Mouse (Mus musculus): ENCODE data around the gene Gal3st2b. TPM values are rescaled to one million over a fixed set of nuclear protein-coding genes. Genes with fewer than 3 reads are reported as not detected.
"Not testable (repeated sequence)": the region's sequence is repeated elsewhere in the genome, so short reads cannot be mapped to it uniquely, and the experiment has no call there.

The Gal3st2b gene
- polyA plus RNA-seq, 1 experiment from 2014 or later: not detected

DNA sequence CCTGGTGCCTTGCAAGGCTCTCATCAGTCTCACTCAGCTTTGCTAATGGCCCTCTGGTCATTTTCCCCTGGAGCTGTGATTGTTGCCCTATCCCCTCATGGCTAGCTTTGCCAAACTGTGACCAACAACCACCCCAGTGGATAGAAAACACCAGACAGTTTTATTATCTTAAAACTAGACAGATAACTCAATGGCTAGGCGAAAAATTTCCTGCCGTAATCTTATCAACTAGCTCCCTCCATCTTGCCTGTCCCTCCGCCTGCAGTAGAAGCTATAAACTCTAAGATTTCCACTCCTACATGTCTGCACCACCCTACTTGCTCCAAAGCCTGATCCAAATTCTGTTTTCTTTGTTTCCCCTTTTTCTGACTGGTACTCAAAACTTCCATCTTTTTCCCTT, 68.1 kb downstream of the Gal3st2b start:
- no peaks in the 10 kb centered on the region for H3K36me3 ChIP-seq
- no peak overlapping the region for H3K4me3 ChIP-seq
- H3K9me3 ChIP-seq (replicated peaks): no peaks in the 10 kb centered on the region
- WGBS: 44% methylated on average over 3 of the region's 3 CpGs
- H3K4me2 ChIP-seq: no peak overlapping the region
- H3K27ac ChIP-seq: no peak overlapping the region
- no peak for ATAC-seq (replicated peaks; ENCODE audit: insufficient number of reproducible peaks, insufficient read depth, low FRiP score, low read depth)
- no peaks in the 10 kb centered on the region for H3K27me3 ChIP-seq
- H3K4me1 ChIP-seq (replicated peaks): no peaks in the 10 kb centered on the region
- H3K9ac ChIP-seq: no peak overlapping the region

DNA sequence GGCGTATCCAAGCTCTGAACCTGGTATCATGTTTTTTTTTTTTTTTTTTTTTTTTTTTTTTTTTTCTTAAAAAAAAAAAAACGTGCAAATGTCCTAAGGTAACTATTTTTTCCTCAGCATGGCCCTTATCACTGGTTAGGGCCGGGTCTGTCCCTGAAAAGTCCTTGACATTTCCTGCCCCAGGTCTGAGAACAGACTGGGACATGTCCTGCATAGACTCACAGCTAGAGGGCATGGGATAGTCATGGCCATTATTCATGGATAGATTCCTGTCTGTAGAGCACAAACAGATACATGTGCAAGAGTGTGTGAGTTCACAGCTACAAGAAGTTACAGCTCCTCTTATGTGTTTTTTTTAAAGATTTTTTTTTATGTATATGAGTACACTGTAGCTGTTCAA, 70.7 kb downstream of the Gal3st2b start:
- Histone ChIP-seq H3K9ac (no peak overlapping the region), H3K4me3 (no peak overlapping the region), H3K4me1 (replicated peaks) (no peaks in the 10 kb centered on the region), H3K36me3 (no peaks in the 10 kb centered on the region), H3K27me3 (no peaks in the 10 kb centered on the region), H3K27ac (no peak overlapping the region), H3K9me3 (replicated peaks) (no peaks in the 10 kb centered on the region), H3K4me2 (no peak overlapping the region)
- ATAC-seq (replicated peaks; ENCODE audit: insufficient number of reproducible peaks, insufficient read depth, low FRiP score, low read depth): no peak
- 42% methylated on average over 3 of the region's 3 CpGs for WGBS

DNA sequence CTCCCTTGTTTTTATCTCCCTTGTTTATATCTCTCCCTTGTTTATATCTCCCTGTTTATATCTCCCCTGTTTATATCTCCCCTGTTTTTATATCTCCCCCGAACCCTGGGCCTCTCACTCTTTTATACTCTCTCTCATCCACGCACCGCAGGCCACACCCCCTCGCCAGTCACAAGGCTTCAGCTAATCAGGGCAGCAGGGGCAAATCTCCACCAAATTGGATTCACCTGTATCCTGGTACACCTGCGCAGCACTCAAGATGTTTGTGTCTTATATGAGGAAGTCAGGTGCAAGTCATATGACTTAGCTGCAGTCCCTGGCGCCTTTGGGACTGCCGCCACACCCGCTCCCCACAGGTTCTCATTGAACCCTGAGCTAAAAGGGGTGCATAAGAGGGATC, 72.1 kb downstream of the Gal3st2b start, which contains the start of gene Gal3st2c:
TSS of gene Gal3st2c (plus strand) at position 301 of the 400 bp plus-strand sequence.
- H3K27ac ChIP-seq; ATAC-seq (replicated peaks; ENCODE audit: insufficient number of reproducible peaks, insufficient read depth, low FRiP score, low read depth); H3K4me2 ChIP-seq; H3K36me3 ChIP-seq; H3K9me3 ChIP-seq (replicated peaks); H3K4me1 ChIP-seq (replicated peaks); H3K9ac ChIP-seq; H3K27me3 ChIP-seq; H3K4me3 ChIP-seq: not testable (repeated sequence)
- WGBS: 80% methylated on average over 7 of the region's 8 CpGs

DNA sequence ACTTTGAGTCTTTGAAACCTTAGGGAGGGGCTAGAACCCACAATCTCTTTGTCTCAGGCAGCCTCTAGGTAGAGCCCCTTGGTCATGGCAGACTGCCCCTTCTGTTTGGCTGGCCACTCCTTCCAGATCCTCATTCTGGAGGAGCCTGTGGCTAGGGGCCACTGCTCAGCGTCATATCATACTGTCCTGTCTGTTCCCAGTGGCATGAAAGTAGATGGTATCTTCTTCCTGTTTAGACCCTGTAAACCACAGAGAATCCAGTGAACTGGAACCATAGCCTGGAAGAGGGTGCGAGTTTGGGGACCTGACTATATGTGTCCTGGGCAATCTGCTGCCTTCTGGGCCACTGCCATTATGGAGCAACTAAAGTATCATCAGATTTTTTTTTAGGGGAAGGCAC, 73.0 kb downstream of the Gal3st2b start:
- ATAC-seq (replicated peaks; ENCODE audit: insufficient number of reproducible peaks, insufficient read depth, low FRiP score, low read depth): not testable (repeated sequence)

DNA sequence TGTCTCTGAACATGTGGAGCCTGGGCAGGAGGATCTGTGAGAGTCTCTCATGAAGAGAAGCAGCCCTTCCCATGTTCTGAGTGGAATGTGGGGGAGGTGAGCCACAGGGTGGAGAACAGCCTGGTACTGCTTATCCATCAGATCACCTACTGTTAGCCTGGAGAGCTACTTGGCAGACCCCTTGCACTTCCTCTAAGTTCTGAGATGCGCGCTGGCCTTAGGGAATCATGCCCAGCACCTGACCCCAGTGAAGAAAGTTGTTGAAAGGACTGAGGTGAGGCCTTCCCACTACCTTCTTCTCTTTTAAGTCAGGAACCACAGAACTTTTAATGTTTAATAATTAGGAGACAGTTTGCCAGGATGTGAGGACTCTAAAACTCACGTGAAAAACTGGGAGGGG, 73.4 kb downstream of the Gal3st2b start:
- 0 out of 2 replicates have a peak, but pooled peaks have one; percentile 20 for ATAC-seq (replicated peaks; ENCODE audit: insufficient number of reproducible peaks, insufficient read depth, low FRiP score, low read depth)
- not testable (repeated sequence) for H3K36me3 ChIP-seq; H3K27ac ChIP-seq; H3K4me2 ChIP-seq; H3K4me1 ChIP-seq (replicated peaks); H3K9ac ChIP-seq; H3K27me3 ChIP-seq; H3K4me3 ChIP-seq; H3K9me3 ChIP-seq (replicated peaks)
- 73% methylated on average over 3 of the region's 3 CpGs for WGBS

More for the DNA sequence above, 73.0 kb downstream of the Gal3st2b start:
- 71% methylated on average over 2 of the region's 2 CpGs for WGBS
- not testable (repeated sequence) for H3K4me2 ChIP-seq; H3K27ac ChIP-seq; H3K9ac ChIP-seq; H3K4me3 ChIP-seq; H3K27me3 ChIP-seq; H3K4me1 ChIP-seq (replicated peaks); H3K9me3 ChIP-seq (replicated peaks); H3K36me3 ChIP-seq

Other genes with a start within 250 kb of the Gal3st2b start
- gene Bok, start 232.7 kb upstream of the Gal3st2b start, polyA plus RNA-seq (2015; fragmentation: Nextera tagmentation; extraction: Ambion mirVana): 38.2 and 51.3 TPM in 2 replicates
- gene Atg4b, start 166.8 kb upstream of the Gal3st2b start, polyA plus RNA-seq (2015; fragmentation: Nextera tagmentation; extraction: Ambion mirVana): 56.1 and 57.6 TPM in 2 replicates
- 51.0 and 51.4 TPM in 2 replicates for gene Thap4, start 163.4 kb upstream of the Gal3st2b start, polyA plus RNA-seq (2015; fragmentation: Nextera tagmentation; extraction: Ambion mirVana)
- gene Dtymk, start 116.4 kb upstream of the Gal3st2b start, polyA plus RNA-seq (2015; fragmentation: Nextera tagmentation; extraction: Ambion mirVana): 147 and 156 TPM in 2 replicates
- gene Ing5, start 114.3 kb upstream of the Gal3st2b start, polyA plus RNA-seq (2015; fragmentation: Nextera tagmentation; extraction: Ambion mirVana): 10.3 and 11.9 TPM in 2 replicates
- 15.4 and 18.5 TPM in 2 replicates for gene D2hgdh, start 93.4 kb upstream of the Gal3st2b start, polyA plus RNA-seq (2015; fragmentation: Nextera tagmentation; extraction: Ambion mirVana)
- 0.09 and 0.10 TPM in 2 replicates for gene Gal3st2, start 57.0 kb upstream of the Gal3st2b start, polyA plus RNA-seq (2015; fragmentation: Nextera tagmentation; extraction: Ambion mirVana)
- gene Gal3st2c, start 72.2 kb downstream of the Gal3st2b start, polyA plus RNA-seq (2015; fragmentation: Nextera tagmentation; extraction: Ambion mirVana): 0.01 and 0.04 TPM in 2 replicates
- gene Neu4, start 102.1 kb downstream of the Gal3st2b start, polyA plus RNA-seq (2015; fragmentation: Nextera tagmentation; extraction: Ambion mirVana): not detected in 2 replicates
- 0.37 and 1.7 TPM in 2 replicates for gene Pdcd1, start 134.2 kb downstream of the Gal3st2b start, polyA plus RNA-seq (2015; fragmentation: Nextera tagmentation; extraction: Ambion mirVana)